Mouse (Mus musculus) adrenal gland, postnatal 25 days (tissue): ENCODE data around the gene Nkapd1. TPM values are rescaled to one million over a fixed set of nuclear protein-coding genes. Genes with fewer than 3 reads are reported as not detected.
"Not testable (repeated sequence)": the region's sequence is repeated elsewhere in the genome, so short reads cannot be mapped to it uniquely, and the experiment has no call there.

Source experiments
- DNase-seq: peaks from one replicate; pipeline ENCODE4 v3.0.0; 2021; ENCODE audit warnings: mixed read lengths
- long read RNA-seq: library from polyadenylated mRNA; stranded (forward); transcript quantifications from one replicate; pipeline ENCODE4 v2.0.0, GENCODE M21; 2021
- total RNA-seq: library from RNA; stranded (reverse); gene quantifications from 2 replicates; pipeline ENCODE4 v1.2.3, GENCODE M21; 2021

Gene Nkapd1
- total RNA-seq, result 25.1 and 28.6 TPM in 2 replicates
- long read RNA-seq, partial matches to known transcripts, result 1 of 5 reads
- long read RNA-seq, other reads (novel, unspliced or antisense), result 0 of 5 reads

- peak; percentile 81 for DNase-seq
Observed at GRCm38 (mm10) chr9:50616766-50617603, at the start of gene Nkapd1, which contains the start of gene Pih1d2. Gene Nkapd1 (minus strand): TSS chr9:50617464. Gene Pih1d2 (plus strand): TSS chr9:50617321.

DNA sequence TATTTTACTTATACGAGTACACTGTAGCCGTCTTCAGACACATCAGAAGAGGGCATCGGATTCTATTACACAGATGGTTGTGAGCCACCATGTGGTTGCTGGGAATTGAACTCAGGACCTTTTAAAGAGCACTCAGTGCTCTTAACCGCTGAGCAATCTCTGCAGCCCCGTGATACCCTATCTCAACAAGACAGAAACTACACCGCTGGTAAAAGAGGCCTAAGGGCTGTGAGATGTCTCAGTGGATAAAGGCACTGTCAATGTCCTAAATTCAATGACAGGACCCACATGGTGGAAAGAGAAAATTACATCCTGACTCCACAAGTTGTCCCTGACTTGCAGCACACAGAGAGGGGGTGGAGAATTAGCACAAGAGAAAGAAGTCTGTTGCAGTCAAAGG, 49.2 kb upstream of the Nkapd1 start:
- DNase-seq, result no peak

DNA sequence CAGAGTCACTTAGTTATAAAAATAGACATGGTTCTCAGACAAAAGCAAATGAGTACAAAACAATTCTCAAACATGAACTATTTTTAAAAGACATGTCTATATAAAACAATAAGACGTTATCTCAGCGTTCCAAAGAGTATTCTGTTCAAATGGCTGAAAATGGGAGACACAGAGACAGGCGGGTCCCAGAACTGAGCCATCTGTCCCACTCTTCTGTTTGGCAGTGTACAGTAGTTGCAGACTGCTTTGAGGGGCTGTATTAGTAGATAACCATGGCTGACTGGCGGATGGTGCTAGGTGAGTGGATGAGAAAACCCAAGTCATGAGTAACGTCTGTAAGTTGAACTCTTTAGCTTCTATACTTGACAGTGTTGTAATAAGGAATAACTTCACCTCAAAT, 47.6 kb upstream of the Nkapd1 start:
- DNase-seq, result no peak

DNA sequence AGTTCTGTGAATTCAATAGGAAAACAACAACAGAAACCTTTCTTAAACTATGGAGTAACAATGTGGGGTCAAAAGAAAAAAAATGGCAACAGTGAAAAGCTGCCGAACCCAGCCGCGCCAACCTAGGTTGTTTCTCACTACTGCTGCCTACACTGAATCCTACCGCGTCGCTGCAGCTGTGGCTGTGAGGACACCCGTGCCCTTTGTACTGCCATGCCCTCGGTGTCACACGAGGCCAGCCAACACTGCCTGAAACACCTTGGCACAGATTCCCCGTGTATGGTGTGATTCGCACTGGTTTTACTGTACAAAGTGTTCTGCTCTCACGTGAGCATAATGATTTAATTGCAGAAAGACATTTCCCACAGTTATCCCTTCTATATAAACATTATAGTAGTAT, 43.2 kb upstream of the Nkapd1 start:
- peak; percentile 40 for DNase-seq

- peak; percentile 84 for DNase-seq
Observed at GRCm38 (mm10) chr9:50659392-50660217, 42.3 kb upstream of the Nkapd1 start, which contains the start of gene Dlat. Gene Dlat (minus strand): TSS chr9:50659780.

DNA sequence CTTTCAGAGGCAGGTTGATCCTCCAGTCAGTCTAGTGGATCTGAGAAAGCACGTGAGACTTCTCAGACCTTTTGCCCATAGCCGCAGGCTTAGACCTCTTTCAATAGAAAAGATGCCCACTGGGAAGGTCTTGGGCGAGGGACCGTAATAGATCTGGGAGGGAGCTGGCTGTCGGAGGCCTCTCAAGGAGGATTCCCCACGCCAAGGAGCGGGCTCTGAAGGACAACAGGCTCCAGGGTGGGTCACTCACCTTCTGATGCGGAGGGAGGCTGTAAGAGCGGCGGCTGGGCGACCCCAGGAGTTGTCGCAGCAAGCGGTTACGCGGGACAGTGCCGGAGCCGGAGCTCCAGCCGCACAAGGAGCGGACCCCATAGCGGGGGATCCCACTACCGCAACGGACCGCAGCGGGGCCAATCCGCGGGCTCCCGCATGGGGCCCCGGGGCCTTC, 41.7 kb upstream of the Nkapd1 start:
- DNase-seq, result peak; percentile 23

DNA sequence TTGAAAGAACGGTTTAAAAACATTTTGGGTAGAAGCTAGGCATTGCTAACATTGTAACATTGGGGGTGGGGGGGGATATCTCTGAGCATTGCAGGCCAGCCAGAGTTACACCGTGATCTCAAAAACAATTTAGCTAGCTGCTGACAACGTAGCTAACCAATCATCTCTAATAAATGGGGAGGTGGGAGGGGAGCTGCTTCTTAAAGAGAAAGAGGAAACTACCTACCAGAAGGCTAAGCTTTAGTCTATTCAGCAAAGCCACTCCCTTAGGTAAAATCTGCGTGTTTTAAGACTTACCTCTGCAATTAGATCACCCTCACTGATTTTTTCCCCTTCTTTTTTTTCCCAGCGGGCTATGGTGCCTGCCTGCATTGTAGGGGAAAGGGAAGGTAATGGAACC, 41.1 kb upstream of the Nkapd1 start:
- no peak for DNase-seq

- no peak for DNase-seq
Observed at GRCm38 (mm10) chr9:50650503-50650902, 33.2 kb upstream of the Nkapd1 start.

GRCm38 (mm10) chr9:50646826-50647370, 29.6 kb upstream of the Nkapd1 start:
- no peak for DNase-seq

- no peak for DNase-seq
Observed at GRCm38 (mm10) chr9:50634270-50634669, 17.0 kb upstream of the Nkapd1 start.

GRCm38 (mm10) chr9:50633059-50633458, 15.8 kb upstream of the Nkapd1 start:
- DNase-seq, result no peak

- no peak for DNase-seq
Observed at GRCm38 (mm10) chr9:50632016-50632688, 14.9 kb upstream of the Nkapd1 start.

GRCm38 (mm10) chr9:50630903-50631302, 13.6 kb upstream of the Nkapd1 start:
- DNase-seq, result not testable (repeated sequence)

DNA sequence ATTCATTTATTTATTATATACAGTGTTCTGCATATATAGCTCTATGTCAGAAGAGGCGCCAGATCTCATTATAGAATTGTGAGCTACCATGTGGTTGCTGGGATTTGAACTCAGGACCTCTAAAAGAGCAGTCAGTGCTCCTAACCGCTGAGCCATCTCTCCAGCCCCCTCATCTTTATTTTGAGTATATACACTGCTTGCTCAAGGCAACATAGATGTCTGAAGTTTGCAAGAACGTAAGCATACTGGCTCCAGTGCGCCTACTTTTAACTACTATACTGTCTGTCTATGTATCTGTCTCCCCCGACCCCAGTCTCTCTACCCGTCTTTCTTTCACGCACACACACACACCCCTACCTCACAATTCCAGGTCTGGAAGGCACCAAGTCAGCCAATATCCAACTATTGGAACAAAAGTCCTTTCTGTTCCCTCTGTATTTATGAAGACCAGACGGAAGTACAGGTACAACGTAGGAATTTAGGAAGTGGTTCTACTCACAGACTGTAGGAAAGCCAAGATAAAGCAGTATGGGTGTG, 598 bp upstream of the Nkapd1 start:
- DNase-seq, result no peak

DNA sequence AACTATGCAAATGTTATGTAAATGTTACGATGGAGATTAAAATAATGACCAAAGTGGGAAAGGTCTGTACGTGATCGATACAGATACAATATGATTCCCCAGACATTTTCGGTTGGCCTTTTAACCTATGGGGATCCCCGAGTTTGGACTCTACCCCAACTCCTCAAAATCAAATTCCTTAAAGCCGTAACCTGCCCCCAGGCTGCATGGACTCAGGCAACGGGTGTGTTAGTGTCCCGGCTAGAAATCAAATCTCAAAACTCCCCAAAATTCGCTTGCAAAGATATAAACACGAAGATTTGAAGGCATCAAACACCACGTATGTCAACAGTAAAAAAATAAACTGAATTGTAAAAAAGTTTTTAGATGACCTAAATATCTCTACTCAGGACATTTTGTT, 1.1 kb downstream of the Nkapd1 start:
- DNase-seq, result no peak

DNA sequence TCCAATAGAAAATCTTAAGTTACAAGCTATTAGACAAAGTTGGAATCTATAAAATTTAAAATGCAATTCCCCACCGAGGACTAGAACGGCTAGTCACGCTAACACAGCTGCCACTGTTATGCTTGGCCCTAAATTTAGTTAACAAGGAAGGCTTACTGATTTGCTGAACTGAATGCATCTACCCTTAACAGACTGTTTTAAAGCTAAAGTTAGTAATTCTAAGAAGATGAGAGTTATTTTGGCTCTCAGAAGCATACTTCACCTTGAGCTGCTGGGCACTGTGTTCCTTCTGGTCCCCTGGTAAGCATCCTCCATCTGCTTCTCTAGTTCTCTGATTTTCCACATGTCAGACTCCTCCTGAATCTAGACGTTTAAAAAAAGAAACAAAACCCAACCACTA, 5.1 kb downstream of the Nkapd1 start:
- DNase-seq, result no peak

- no peak for DNase-seq
Observed at GRCm38 (mm10) chr9:50604338-50604737, 12.9 kb downstream of the Nkapd1 start.

DNA sequence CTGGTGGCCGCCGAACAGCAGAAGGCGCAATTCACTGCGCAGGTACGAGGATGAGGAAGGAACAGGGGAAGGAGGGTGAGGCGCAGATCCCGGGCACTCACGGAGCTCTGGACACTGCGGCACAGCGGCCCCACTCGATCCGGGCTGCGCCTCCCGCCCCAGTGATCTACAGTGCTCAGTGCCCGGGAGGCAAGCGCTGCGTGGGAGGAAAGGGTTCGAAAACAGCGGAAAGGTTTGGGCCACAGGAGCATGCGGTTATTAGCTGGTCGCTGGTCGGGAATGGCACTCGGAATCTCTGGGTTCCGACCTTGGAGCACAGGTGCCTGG, 13.3 kb downstream of the Nkapd1 start:
- no peak for DNase-seq

DNA sequence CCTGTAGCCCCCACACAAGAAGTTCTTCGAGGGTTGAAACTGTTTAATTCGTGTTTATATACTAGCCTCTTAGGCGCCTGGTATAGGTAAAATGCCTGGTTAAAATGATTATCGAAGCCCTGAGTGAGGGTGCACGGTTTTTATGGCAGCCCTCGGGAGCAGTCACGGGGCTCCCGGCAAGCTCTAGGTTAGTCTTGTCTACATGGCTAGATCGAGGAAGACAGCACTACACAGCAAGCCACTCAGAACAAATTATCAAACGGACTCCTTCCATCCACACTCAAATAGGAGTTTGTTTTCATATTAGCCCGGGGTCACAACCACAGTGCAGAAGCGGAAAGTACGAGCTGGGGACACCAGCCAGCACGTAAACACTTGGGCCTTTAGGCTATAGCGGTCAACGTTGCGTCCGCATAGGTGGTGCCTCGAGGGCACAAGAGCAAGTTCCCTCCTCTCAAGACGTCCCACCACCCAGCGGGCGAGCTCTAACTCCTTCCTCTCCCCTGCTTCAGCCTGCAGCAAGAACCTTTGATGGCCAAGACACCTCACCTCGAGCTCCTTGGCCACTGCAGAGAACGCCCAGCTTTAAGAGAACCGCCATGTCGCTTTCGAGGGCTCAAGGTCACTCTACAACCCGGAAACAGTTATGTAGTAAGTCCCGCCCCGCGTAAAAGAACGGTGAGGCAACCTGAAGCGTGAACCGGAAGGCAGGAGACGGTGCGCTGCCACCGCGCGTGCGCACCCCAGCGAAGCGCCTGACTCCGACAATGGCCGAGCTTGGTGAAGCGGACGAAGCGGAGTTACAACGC, 13.9 kb downstream of the Nkapd1 start, which contains the start of the genes Sdhd and Timm8b:
Gene Sdhd, minus strand, starts transcription at position 624 of the 809 bp plus-strand sequence.
Gene Timm8b, plus strand, starts transcription at position 722 of the 809 bp plus-strand sequence.
- DNase-seq, result peak; percentile 91

DNA sequence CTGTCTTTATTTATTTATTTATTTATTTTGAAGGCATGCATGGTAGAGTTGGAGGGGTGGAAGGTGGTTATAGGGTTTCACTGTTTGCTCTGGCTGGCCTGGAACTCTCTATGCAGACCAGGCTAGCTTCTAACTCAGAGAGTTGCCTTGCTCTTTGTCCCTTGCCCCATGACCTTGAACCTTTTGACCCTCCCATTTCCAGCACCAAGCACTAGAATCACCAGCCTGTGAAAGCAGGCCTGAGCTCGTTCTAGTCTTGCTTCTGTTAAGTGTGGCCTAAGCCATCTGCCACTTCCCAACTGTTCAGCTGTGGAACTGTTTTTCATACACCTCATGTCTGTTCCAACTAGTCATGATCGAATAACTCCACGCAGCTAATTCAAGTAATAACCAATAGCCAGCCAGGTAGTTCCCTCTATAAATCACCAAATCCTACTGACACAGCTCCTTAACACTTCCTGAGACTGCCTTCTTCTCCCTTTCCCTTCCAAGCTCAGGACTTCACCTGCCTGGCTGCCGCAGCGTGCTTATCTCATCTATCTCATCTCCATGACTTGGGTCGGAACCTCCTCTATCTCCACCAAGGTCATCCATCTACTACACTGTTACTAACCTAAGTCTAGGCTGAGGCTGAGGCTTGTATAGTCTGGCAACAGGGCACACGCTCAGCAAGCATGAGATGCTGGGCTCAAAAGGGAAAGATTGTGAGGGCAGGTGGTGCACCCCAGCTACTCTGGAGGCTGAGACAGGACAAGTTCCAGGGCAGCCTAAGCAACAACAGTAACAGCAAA, 15.0 kb downstream of the Nkapd1 start:
- no peak for DNase-seq
